Mouse (Mus musculus) testis, adult 2 months (tissue): ENCODE results near the gene Cryl1.

Source experiments
- CTCF ChIP-seq: fragments of 200-500 bp; IDR thresholded peaks from 2 replicates; pipeline ENCODE4 v1.5.1; 2012; ENCODE audit warnings: low read depth, mild to moderate bottlenecking, inconsistent platforms, low read length, moderate library complexity; ENCODE audit not compliant: control insufficient read depth, insufficient read depth, insufficient replicate concordance
- POLR2A ChIP-seq: fragments of 200-500 bp; IDR thresholded peaks from 2 replicates; pipeline ENCODE4 v1.6.1; 2012; ENCODE audit warnings: low read depth, mild to moderate bottlenecking, inconsistent platforms, low read length, moderate library complexity; ENCODE audit not compliant: control insufficient read depth

GRCm38 (mm10) chr14:57351521-57352235, 46.7 kb downstream of the Cryl1 start:
- TF ChIP-seq POLR2A (no peak), CTCF (no peak)
